In the genomic region with DNA sequence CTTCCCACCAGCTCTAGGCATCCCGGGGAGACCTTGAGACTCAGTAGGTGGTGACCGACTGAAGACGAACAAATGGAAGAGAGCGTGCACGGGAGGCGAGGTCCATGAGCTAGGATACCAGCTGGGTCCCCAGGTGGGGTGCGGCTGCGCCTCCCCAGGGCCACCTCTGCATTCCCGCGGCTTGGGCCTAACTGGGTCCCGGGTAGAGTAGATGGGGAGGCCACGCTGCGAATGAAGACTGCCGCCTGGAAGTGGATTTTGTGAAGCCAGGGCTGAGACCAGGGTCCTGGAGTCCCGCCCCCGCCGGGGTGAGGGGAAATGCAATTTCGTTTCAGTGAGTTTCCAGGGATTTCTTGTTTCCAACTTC, we compare ENCODE assay signal across 9 mouse cellular contexts. TPM values are rescaled to one million over a fixed set of nuclear protein-coding genes. Genes with fewer than 3 reads are reported as not detected.
DNase-seq lines count a peak whose midpoint lies in the region; ATAC-seq and TF ChIP-seq lines count a peak whose summit lies in the region.
"Had no signal": no experiment of that assay in that cellular context is flagged by ENCODE, and none has a peak within 500 bp of the region (broad histone marks: within the 10 kb centered on the region; RNA-seq: fewer than 3 reads in every experiment).

No protein-coding gene starts in this region.

- WGBS in heart, embryonic 13.5 days: 2% methylated on average over 18 of the region's 18 CpGs
- WGBS in forebrain, embryonic 12.5 days: 1% methylated on average over 18 of the region's 18 CpGs
- WGBS in limb, embryonic 14.5 days: 6% methylated on average over 18 of the region's 18 CpGs

- no peaks in the 10 kb centered on the region for H3K9me3 ChIP-seq in heart, embryonic 13.5 days
- peaks cover 20% of the 10 kb centered on the region for H3K9me3 ChIP-seq in G1E (replicated peaks)
- no peaks in the 10 kb centered on the region for H3K9me3 ChIP-seq in forebrain, embryonic 12.5 days
- H3K9me3 ChIP-seq in limb, embryonic 14.5 days (ENCODE audit: control insufficient read depth, low read length): no peaks in the 10 kb centered on the region

- no peak overlapping the region for H3K27ac ChIP-seq in heart, embryonic 13.5 days (replicated peaks)
- H3K27ac ChIP-seq in forebrain, embryonic 12.5 days: peak overlapping the region; percentile 81
- H3K27ac ChIP-seq in limb, embryonic 14.5 days (replicated peaks; ENCODE audit: low read depth, low read length): no peak overlapping the region; the same call in 1 of the 2 replicates

- H3K4me2 ChIP-seq in heart, embryonic 13.5 days: peak overlapping the region; percentile 41
- peak overlapping the region; percentile 51 for H3K4me2 ChIP-seq in forebrain, embryonic 12.5 days
- peak overlapping the region; percentile 37 for H3K4me2 ChIP-seq in limb, embryonic 14.5 days (replicated peaks; ENCODE audit: low read depth, low read length, severe bottlenecking)

- H3K4me3 ChIP-seq in heart, embryonic 13.5 days: peak overlapping the region; percentile 24; the same call in 1 of the 2 replicates
- H3K4me3 ChIP-seq in G1E (ENCODE audit: low read depth, low read length): peak overlapping the region; percentile 62; the same call in 1 of the 2 replicates
- H3K4me3 ChIP-seq in forebrain, embryonic 12.5 days (replicated peaks): peak overlapping the region; percentile 36
- peak overlapping the region; percentile 24 for H3K4me3 ChIP-seq in limb, embryonic 14.5 days (replicated peaks; ENCODE audit: low read length)

- no peak for TF ChIP-seq POLR2A in limb, embryonic 14.5 days (IDR thresholded peaks at IDR 0.05; ENCODE audit: borderline replicate concordance, extremely low read depth, insufficient read depth, insufficient read length)

- H3K4me1 ChIP-seq in heart, embryonic 13.5 days: peaks cover 56% of the 10 kb centered on the region
- H3K4me1 ChIP-seq in G1E (ENCODE audit: insufficient read depth, low read depth, low read length): peaks cover 32% of the 10 kb centered on the region
- peaks cover 61% of the 10 kb centered on the region for H3K4me1 ChIP-seq in forebrain, embryonic 12.5 days
- H3K4me1 ChIP-seq in limb, embryonic 14.5 days (ENCODE audit: control insufficient read depth, insufficient read depth, low read length): peaks cover 37% of the 10 kb centered on the region

- intact Hi-C loops in heart, postnatal 10 days (cut with DNase I): loop anchor here (1.0 to 10.0 kb wide), 8 partner anchors 110 to 1735 kb away; no protein-coding TSS in a partner anchor

- H3K9ac ChIP-seq in heart, embryonic 13.5 days: no peak overlapping the region
- peak overlapping the region; percentile 58 for H3K9ac ChIP-seq in forebrain, embryonic 12.5 days
- 0 out of 2 replicates have a peak overlapping the region, but pooled peaks have one; percentile 25 for H3K9ac ChIP-seq in limb, embryonic 14.5 days (ENCODE audit: low read depth, low read length, severe bottlenecking)

- no peak for ATAC-seq in heart, embryonic 13.5 days (ENCODE audit: extremely low read depth, insufficient number of reproducible peaks, low FRiP score, low TSS enrichment)
- no peak for ATAC-seq in G1E (ENCODE audit: extremely low read depth, insufficient number of reproducible peaks, low FRiP score, poor library complexity, severe bottlenecking)
- ATAC-seq in forebrain, embryonic 12.5 days (ENCODE audit: low FRiP score): no peak
- no peak for ATAC-seq in limb, embryonic 14.5 days (ENCODE audit: low FRiP score, low read depth)

- TF ChIP-seq CTCF in G1E (IDR thresholded peaks at IDR 0.05; ENCODE audit: low read depth, low read length): no peak

- peaks cover 87% of the 10 kb centered on the region for H3K27me3 ChIP-seq in heart, embryonic 13.5 days (replicated peaks)
- peaks cover 56% of the 10 kb centered on the region for H3K27me3 ChIP-seq in G1E (ENCODE audit: insufficient read depth, low read length)
- H3K27me3 ChIP-seq in forebrain, embryonic 12.5 days: peaks cover 76% of the 10 kb centered on the region
- H3K27me3 ChIP-seq in limb, embryonic 14.5 days (ENCODE audit: control insufficient read depth, insufficient read depth, low read length): peaks cover 81% of the 10 kb centered on the region

- no peaks in the 10 kb centered on the region for H3K36me3 ChIP-seq in heart, embryonic 13.5 days
- H3K36me3 ChIP-seq in G1E (replicated peaks): no peaks in the 10 kb centered on the region
- no peaks in the 10 kb centered on the region for H3K36me3 ChIP-seq in forebrain, embryonic 12.5 days (replicated peaks)
- no peaks in the 10 kb centered on the region for H3K36me3 ChIP-seq in limb, embryonic 14.5 days (ENCODE audit: control insufficient read depth, insufficient read depth, low read length)

- no peak for DNase-seq in heart, postnatal 10 days
- no peak for DNase-seq in G1E (ENCODE audit: low spot score)
- DNase-seq in limb, embryonic 14.5 days (ENCODE audit: low spot score): no peak
- DNase-seq in yolk sac, embryonic 10.5 days (ENCODE audit: low spot score): peak; percentile 8
- no peak for DNase-seq in gastrocnemius, adult 8-10 months (ENCODE audit: low spot score in 2 of 2)
- no peak for DNase-seq in urinary bladder, postnatal 14 days (ENCODE audit: low spot score)

RNA-seq across cellular contexts. Expression of a gene that starts 6.0 kb away (rescaled TPM):
- 0.04 TPM in 1 of 2 replicates, not detected in the other for polyA plus RNA-seq in heart, embryonic 13.5 days (2015; fragmentation: Nextera tagmentation; extraction: Ambion mirVana)
- not detected for total RNA-seq in heart, postnatal 10 days (2021)
- total RNA-seq in G1E (2014; fragmentation: Nextera tagmentation) (0.23 TPM in 1 of 2 replicates, not detected in the other), G1E (2017) (0.27 and 0.35 TPM in 2 replicates)
- polyA plus RNA-seq in G1E (2012): 0.43 and 0.65 TPM in 2 replicates
- polyA plus RNA-seq in forebrain, embryonic 12.5 days (2016; fragmentation: Nextera tagmentation; extraction: Ambion mirVana): 12.9 and 16.1 TPM in 2 replicates
- 2.4 and 2.5 TPM in 2 replicates for polyA plus RNA-seq in limb, embryonic 14.5 days (2012; rRNA removed)
- 1.7 and 2.5 TPM in 2 replicates for polyA plus RNA-seq in limb, embryonic 14.5 days (2014; fragmentation: Nextera tagmentation; extraction: Ambion mirVana)
- not detected for total RNA-seq in gastrocnemius, adult 8-10 months (2022)
- total RNA-seq: heart, adult 18-20 months had no signal

RNA-seq across cellular contexts. Expression of a gene that starts 34.7 kb away (rescaled TPM):
- polyA plus RNA-seq in heart, embryonic 13.5 days (2015; fragmentation: Nextera tagmentation; extraction: Ambion mirVana): 12.0 and 14.3 TPM in 2 replicates
- 10 to 100 TPM; 14.0 to 17.4 TPM for total RNA-seq in heart, postnatal 10 days (2021)
- total RNA-seq in G1E (2014; fragmentation: Nextera tagmentation) (53.1 and 58.5 TPM in 2 replicates), G1E (2017) (29.4 and 42.1 TPM in 2 replicates)
- polyA plus RNA-seq in G1E (2012): 2.3 and 2.8 TPM in 2 replicates
- polyA plus RNA-seq in forebrain, embryonic 12.5 days (2016; fragmentation: Nextera tagmentation; extraction: Ambion mirVana): 10.9 and 12.7 TPM in 2 replicates
- polyA plus RNA-seq in limb, embryonic 14.5 days (2012; rRNA removed): 12.0 and 13.6 TPM in 2 replicates
- 12.0 and 12.2 TPM in 2 replicates for polyA plus RNA-seq in limb, embryonic 14.5 days (2014; fragmentation: Nextera tagmentation; extraction: Ambion mirVana)
- total RNA-seq in gastrocnemius, adult 8-10 months (2022): 10 to 100 TPM; 57.9 to 59.9 (median 58.6) TPM

RNA-seq across cellular contexts. Expression of a gene that starts 34.8 kb away (rescaled TPM):
- 14.5 and 16.9 TPM in 2 replicates for polyA plus RNA-seq in heart, embryonic 13.5 days (2015; fragmentation: Nextera tagmentation; extraction: Ambion mirVana)
- 10 to 100 TPM; 13.7 to 14.0 TPM for total RNA-seq in heart, postnatal 10 days (2021)
- total RNA-seq in G1E (2014; fragmentation: Nextera tagmentation): 24.4 and 27.2 TPM in 2 replicates
- 15.7 and 21.7 TPM in 2 replicates for total RNA-seq in G1E (2017)
- polyA plus RNA-seq in G1E (2012): 11.9 and 12.8 TPM in 2 replicates
- 24.0 and 26.1 TPM in 2 replicates for polyA plus RNA-seq in forebrain, embryonic 12.5 days (2016; fragmentation: Nextera tagmentation; extraction: Ambion mirVana)
- polyA plus RNA-seq in limb, embryonic 14.5 days (2012; rRNA removed): 14.4 and 22.1 TPM in 2 replicates
- polyA plus RNA-seq in limb, embryonic 14.5 days (2014; fragmentation: Nextera tagmentation; extraction: Ambion mirVana): 25.2 and 27.8 TPM in 2 replicates
- total RNA-seq in gastrocnemius, adult 8-10 months (2022): 10 to 100 TPM in 2 of 4 experiments, 1 to 10 TPM in 2; 8.8 to 14.1 (median 11.7) TPM

RNA-seq across cellular contexts. Expression of a gene that starts 59.0 kb away (rescaled TPM):
- 64.1 and 69.6 TPM in 2 replicates for polyA plus RNA-seq in heart, embryonic 13.5 days (2015; fragmentation: Nextera tagmentation; extraction: Ambion mirVana)
- 10 to 100 TPM; 53.9 to 59.5 TPM for total RNA-seq in heart, postnatal 10 days (2021)
- total RNA-seq in G1E (2014; fragmentation: Nextera tagmentation) (180 and 192 TPM in 2 replicates), G1E (2017) (108 and 124 TPM in 2 replicates)
- polyA plus RNA-seq in G1E (2012): 47.1 and 59.0 TPM in 2 replicates
- polyA plus RNA-seq in forebrain, embryonic 12.5 days (2016; fragmentation: Nextera tagmentation; extraction: Ambion mirVana): 104 and 106 TPM in 2 replicates
- polyA plus RNA-seq in limb, embryonic 14.5 days (2012; rRNA removed): 33.6 and 49.7 TPM in 2 replicates
- polyA plus RNA-seq in limb, embryonic 14.5 days (2014; fragmentation: Nextera tagmentation; extraction: Ambion mirVana): 89.8 and 95.4 TPM in 2 replicates
- 10 to 100 TPM; 49.7 to 61.4 (median 53.0) TPM for total RNA-seq in gastrocnemius, adult 8-10 months (2022)
